Comparison of ENCODE assay signal across 17 mouse cellular contexts in the genomic region with DNA sequence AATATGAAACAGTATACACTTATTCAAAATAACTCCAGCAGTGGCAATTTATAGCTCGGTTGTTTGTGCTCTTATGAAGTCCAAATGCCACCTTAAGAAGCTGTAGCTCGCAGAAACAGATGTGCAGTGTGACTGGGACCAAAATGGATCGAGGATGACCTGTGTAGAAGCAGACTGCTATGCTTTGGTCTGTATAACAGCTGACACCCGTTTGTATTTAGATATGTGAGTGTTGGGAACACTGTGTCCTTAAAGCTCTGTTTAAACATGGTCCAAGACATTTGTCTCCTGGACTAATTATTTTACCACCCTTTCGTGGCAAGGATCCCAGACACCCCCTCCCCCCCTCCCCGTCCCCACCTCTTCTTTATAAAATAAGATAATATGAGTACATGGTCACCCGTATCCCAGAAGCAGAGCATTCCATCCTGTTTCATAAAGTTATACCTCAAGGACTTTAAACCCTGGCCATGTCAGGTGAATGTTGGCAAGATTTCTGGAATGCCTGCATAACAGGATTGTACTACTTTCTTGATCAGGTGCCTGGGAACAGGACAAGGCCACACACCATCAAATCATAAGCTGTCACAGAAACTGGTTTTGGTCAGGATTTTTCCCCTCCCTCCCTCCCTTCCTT. TPM values are rescaled to one million over a fixed set of nuclear protein-coding genes. Genes with fewer than 3 reads are reported as not detected.
A peak's percentile ranks its signal among the peaks of the same experiment; 100 is the strongest.
DNase-seq lines count a peak whose midpoint lies in the region; ATAC-seq lines count a peak whose summit lies in the region.
"Had no signal": no experiment of that assay in that cellular context is flagged by ENCODE, and none has a peak within 500 bp of the region (broad histone marks: within the 10 kb centered on the region; RNA-seq: fewer than 3 reads in every experiment).

No protein-coding gene starts in this region.

- no peak for DNase-seq in heart, postnatal 4 days
- DNase-seq in lung, postnatal 36 days = no peak
- peak; percentile 91 for DNase-seq in kidney, adult 9 months
- DNase-seq in skeletal muscle tissue, adult 2 months (ENCODE audit: low read depth, low spot score) = peak; percentile 42
- DNase-seq in left cerebral cortex, adult 11 months (ENCODE audit: low spot score) = no peak
- DNase-seq: adrenal gland, postnatal 25 days; cerebellum, adult 2 months; lung, postnatal 14 days had no signal

- peak overlapping the region; percentile 47 for H3K9ac ChIP-seq in heart, embryonic 14.5 days (ENCODE audit: low read length)
- H3K9ac ChIP-seq in lung, embryonic 16.5 days (ENCODE audit: low read length) = no peak overlapping the region
- H3K9ac ChIP-seq: forebrain, embryonic 15.5 days; liver, embryonic 14.5 days; neural tube, embryonic 12.5 days had no signal

- H3K4me3 ChIP-seq in heart, embryonic 14.5 days (ENCODE audit: control insufficient read depth in 1 of 2, insufficient read depth in 1 of 2, low read depth in 1 of 2, low read length in 2 of 2) = no peak overlapping the region
- no peak overlapping the region for H3K4me3 ChIP-seq in lung, embryonic 16.5 days (ENCODE audit: low read length)
- H3K4me3 ChIP-seq: erythroblast, embryonic 14.5 days; forebrain, embryonic 15.5 days; left cerebral cortex, adult 2 months; limb, embryonic 10.5 days; neural tube, embryonic 12.5 days had no signal

- WGBS in heart, embryonic 14.5 days = 51% methylated on average over 7 of the region's 7 CpGs
- 37% methylated on average over 7 of the region's 7 CpGs for WGBS in lung, embryonic 16.5 days

- peak overlapping the region; percentile 44 to 73; a peak in 3 of 4 replicates for H3K27ac ChIP-seq in heart, embryonic 14.5 days (replicated peaks in 1 of 2; ENCODE audit: control insufficient read depth in 1 of 2, insufficient read depth in 1 of 2, low read depth in 2 of 2, low read length in 2 of 2)
- no peak overlapping the region for H3K27ac ChIP-seq in lung, embryonic 16.5 days (ENCODE audit: low read length)
- H3K27ac ChIP-seq: forebrain, embryonic 15.5 days; hindbrain, postnatal 0 days; left cerebral cortex, adult 2 months; limb, embryonic 10.5 days; liver, embryonic 14.5 days; neural tube, embryonic 12.5 days had no signal

- no peaks in the 10 kb centered on the region for H3K27me3 ChIP-seq in heart, embryonic 14.5 days (ENCODE audit: control insufficient read depth, insufficient read depth, low read length)
- no peaks in the 10 kb centered on the region for H3K27me3 ChIP-seq in lung, embryonic 16.5 days (ENCODE audit: control insufficient read depth, insufficient read depth, low read depth, low read length)
- H3K27me3 ChIP-seq: forebrain, embryonic 15.5 days; neural tube, embryonic 12.5 days had no signal

- no peak for ATAC-seq in heart, embryonic 14.5 days (ENCODE audit: insufficient number of reproducible peaks, insufficient read depth, low FRiP score, low read depth)
- peak; percentile 60; the same call in 1 of the 2 replicates for ATAC-seq in lung, embryonic 16.5 days (ENCODE audit: low read depth)
- ATAC-seq: forebrain, embryonic 15.5 days; hindbrain, postnatal 0 days had no signal

- peaks cover 0 to 71% of the 10 kb centered on the region in 2 experiments; a peak in 3 of 4 replicates for H3K4me1 ChIP-seq in heart, embryonic 14.5 days (ENCODE audit: control insufficient read depth in 2 of 2, insufficient read depth in 2 of 2, low read length in 2 of 2)
- no peaks in the 10 kb centered on the region; the same call in 1 of the 2 replicates for H3K4me1 ChIP-seq in lung, embryonic 16.5 days (replicated peaks; ENCODE audit: control insufficient read depth, insufficient read depth, low read length)
- H3K4me1 ChIP-seq: forebrain, embryonic 15.5 days; limb, embryonic 10.5 days; neural tube, embryonic 12.5 days had no signal

- peaks cover 2% of the 10 kb centered on the region; the same call in 1 of the 2 replicates for H3K36me3 ChIP-seq in heart, embryonic 14.5 days (ENCODE audit: control insufficient read depth, insufficient read depth, low read length)
- no peaks in the 10 kb centered on the region for H3K36me3 ChIP-seq in lung, embryonic 16.5 days (ENCODE audit: control insufficient read depth, insufficient read depth, low read length)
- H3K36me3 ChIP-seq: forebrain, embryonic 15.5 days; limb, embryonic 10.5 days; neural tube, embryonic 12.5 days had no signal

- no peak overlapping the region for H3K4me2 ChIP-seq in heart, embryonic 14.5 days (ENCODE audit: low read length)
- H3K4me2 ChIP-seq in lung, embryonic 16.5 days (ENCODE audit: low read depth, low read length) = no peak overlapping the region
- H3K4me2 ChIP-seq: forebrain, embryonic 15.5 days; neural tube, embryonic 12.5 days had no signal

- no peaks in the 10 kb centered on the region for H3K9me3 ChIP-seq in heart, embryonic 14.5 days (ENCODE audit: control insufficient read depth, low read length)
- H3K9me3 ChIP-seq in lung, embryonic 16.5 days (ENCODE audit: control insufficient read depth, low read length) = no peaks in the 10 kb centered on the region
- H3K9me3 ChIP-seq: forebrain, embryonic 15.5 days; limb, embryonic 10.5 days; neural tube, embryonic 12.5 days had no signal

RNA-seq across cellular contexts. Expression of gene Ppargc1a, which starts 30.4 kb away (rescaled TPM):
- polyA plus RNA-seq in heart, embryonic 14.5 days (2014; fragmentation: Nextera tagmentation; extraction: Ambion mirVana) = 66.9 and 73.8 TPM in 2 replicates
- total RNA-seq in heart, postnatal 4 days (2021) = 100 to 1,000 TPM; 132 to 141 TPM
- polyA plus RNA-seq in lung, embryonic 16.5 days (2015; fragmentation: Nextera tagmentation; extraction: Ambion mirVana) = 8.1 TPM in 2 replicates
- polyA plus RNA-seq: erythroblast, embryonic 14.5 days had no signal

Comparison
In these comparisons a context has a peak if more than half of its experiments do, and no peak if none do; other contexts are left out.
1. DNase-seq: peak in kidney, adult 9 months (single experiment) and skeletal muscle tissue, adult 2 months (single experiment); none in heart, postnatal 4 days (single experiment), lung, postnatal 36 days (single experiment) and left cerebral cortex, adult 11 months (single experiment).